Mouse (Mus musculus): ENCODE data around the gene Atn1. TPM values are rescaled to one million over a fixed set of nuclear protein-coding genes. Genes with fewer than 3 reads are reported as not detected.

Atn1 gene
- polyA plus RNA-seq, 1 experiment: 35.7 TPM

GRCm38 (mm10) chr6:124696441-124697150, 59.7 kb downstream of the Atn1 start:
- H3K27ac ChIP-seq (replicated peaks; ENCODE audit: low read depth, low read length): no peak overlapping the region
- peaks cover 22% of the 10 kb centered on the region for H3K4me1 ChIP-seq (ENCODE audit: control insufficient read depth, insufficient read depth, insufficient read length, low read length)
- no peak overlapping the region for H3K4me3 ChIP-seq (ENCODE audit: insufficient read depth, low read depth, low read length)

DNA sequence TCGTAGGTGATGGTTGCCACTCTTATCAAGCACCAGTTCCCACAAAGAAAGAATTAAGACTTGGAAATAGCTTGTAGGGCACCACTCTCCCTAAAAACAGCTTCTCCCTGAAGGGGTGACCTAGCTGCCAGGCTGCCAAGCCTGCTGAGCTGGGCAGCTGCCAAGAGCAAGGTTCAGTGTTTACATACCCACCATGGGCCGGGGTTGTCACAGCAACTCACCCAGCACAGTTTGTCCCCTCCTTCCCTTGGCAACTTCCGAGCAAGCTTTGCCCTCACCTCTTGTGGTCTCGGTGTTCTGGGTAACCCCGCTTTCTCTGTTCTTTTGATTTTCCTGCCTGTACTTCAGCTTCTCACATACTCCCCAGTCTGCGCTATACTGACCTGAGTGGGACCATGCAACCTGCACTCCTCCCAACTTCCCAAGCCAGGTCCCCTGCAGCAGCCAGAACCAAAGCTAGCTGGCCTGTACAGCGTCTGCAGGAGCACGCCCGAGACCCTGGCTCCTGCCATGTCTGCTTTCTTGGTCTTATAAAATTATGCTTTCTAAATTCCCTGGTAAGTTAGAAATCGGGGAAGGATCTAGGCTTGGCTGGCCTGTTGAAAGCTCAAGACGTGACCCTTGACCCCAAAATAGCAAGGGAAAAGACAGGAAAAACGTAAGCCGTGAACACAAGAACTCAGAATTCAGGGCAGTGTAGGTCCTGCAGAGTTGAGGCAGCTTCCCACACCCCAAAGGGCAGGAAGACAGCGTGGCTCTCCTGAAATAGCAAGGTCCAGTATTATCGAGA, 62.0 kb downstream of the Atn1 start:
- H3K27ac ChIP-seq (replicated peaks; ENCODE audit: low read depth, low read length): peak overlapping the region; percentile 67
- H3K4me1 ChIP-seq (ENCODE audit: control insufficient read depth, insufficient read depth, insufficient read length, low read length): peaks cover 22% of the 10 kb centered on the region
- no peak overlapping the region for H3K4me3 ChIP-seq (ENCODE audit: insufficient read depth, low read depth, low read length)

DNA sequence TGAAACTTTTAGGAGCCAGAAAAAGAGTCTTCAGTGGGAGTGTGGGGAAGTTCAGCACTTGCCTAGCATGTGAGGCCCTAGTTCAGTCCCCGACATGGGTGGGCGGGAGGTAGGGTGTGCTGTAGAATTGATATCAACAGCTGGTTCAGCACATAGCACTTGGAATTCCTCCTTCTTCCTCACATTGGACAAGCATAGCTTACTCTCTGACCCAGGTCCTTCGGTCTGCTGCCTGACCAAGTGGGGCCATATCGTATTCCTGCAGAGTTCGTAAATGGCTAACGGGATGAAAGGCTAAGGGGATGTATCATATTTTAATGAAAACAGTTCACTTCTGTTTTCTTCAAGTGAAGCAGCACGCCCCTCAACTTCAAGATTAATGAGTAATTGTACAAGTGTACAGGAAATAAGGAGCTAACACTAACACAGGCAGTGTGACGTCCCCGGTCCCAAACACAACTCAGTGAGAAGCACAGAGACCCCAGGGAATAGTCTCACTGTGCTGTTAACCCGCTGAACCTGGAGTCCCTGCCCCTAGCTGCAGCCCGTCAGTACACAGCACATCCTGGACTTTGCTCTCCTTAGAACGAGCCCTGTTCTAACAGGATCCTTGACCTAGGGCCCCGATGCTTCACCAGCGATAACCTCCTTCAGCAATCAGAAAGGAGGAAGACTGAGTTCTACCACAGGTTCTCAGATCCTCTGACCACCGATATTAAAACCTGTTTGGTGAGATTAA, 62.9 kb downstream of the Atn1 start:
- Histone ChIP-seq H3K27ac (replicated peaks; ENCODE audit: low read depth, low read length) (peak overlapping the region; percentile 67), H3K4me3 (ENCODE audit: insufficient read depth, low read depth, low read length) (no peak overlapping the region), H3K4me1 (ENCODE audit: control insufficient read depth, insufficient read depth, insufficient read length, low read length) (peaks cover 22% of the 10 kb centered on the region)

Other genes with a start within 250 kb of the Atn1 start
- gene C1ra, start 244.1 kb downstream of the Atn1 start, polyA plus RNA-seq (2012; ENCODE audit: insufficient read depth, insufficient read length, missing spikeins): 16.7 and 21.5 TPM in 2 replicates
- gene C1s1, start 214.2 kb downstream of the Atn1 start, polyA plus RNA-seq (2012; ENCODE audit: insufficient read depth, insufficient read length, missing spikeins): 45.8 and 53.2 TPM in 2 replicates
- not detected in 2 replicates for gene C1rb, start 186.2 kb downstream of the Atn1 start, polyA plus RNA-seq (2012; ENCODE audit: insufficient read depth, insufficient read length, missing spikeins)
- gene C1s2, start 120.4 kb downstream of the Atn1 start, polyA plus RNA-seq (2012; ENCODE audit: insufficient read depth, insufficient read length, missing spikeins): not detected in 2 replicates
- gene Lpcat3, start 93.5 kb downstream of the Atn1 start, polyA plus RNA-seq (2012; ENCODE audit: insufficient read depth, insufficient read length, missing spikeins): 43.7 and 58.4 TPM in 2 replicates
- gene Emg1, start 44.3 kb downstream of the Atn1 start, polyA plus RNA-seq (2012; ENCODE audit: insufficient read depth, insufficient read length, missing spikeins): 78.3 and 102 TPM in 2 replicates
- gene Phb2, start 44.2 kb downstream of the Atn1 start, polyA plus RNA-seq (2012; ENCODE audit: insufficient read depth, insufficient read length, missing spikeins): 284 and 381 TPM in 2 replicates
- 13.5 and 14.1 TPM in 2 replicates for gene Ptpn6, start 17.8 kb downstream of the Atn1 start, polyA plus RNA-seq (2012; ENCODE audit: insufficient read depth, insufficient read length, missing spikeins)
- gene Grcc10, start 15.2 kb downstream of the Atn1 start, polyA plus RNA-seq (2012; ENCODE audit: insufficient read depth, insufficient read length, missing spikeins): 301 and 355 TPM in 2 replicates
- not detected in 2 replicates for gene Gm45234, start 503 bp downstream of the Atn1 start, polyA plus RNA-seq (2012; ENCODE audit: insufficient read depth, insufficient read length, missing spikeins)
- 0.63 TPM in 1 of 2 replicates, not detected in the other for gene Eno2, start 13.1 kb upstream of the Atn1 start, polyA plus RNA-seq (2012; ENCODE audit: insufficient read depth, insufficient read length, missing spikeins)
- not detected in 2 replicates for gene Lrrc23, start 23.2 kb upstream of the Atn1 start, polyA plus RNA-seq (2012; ENCODE audit: insufficient read depth, insufficient read length, missing spikeins)
- 5.1 and 7.3 TPM in 2 replicates for gene Spsb2, start 52.1 kb upstream of the Atn1 start, polyA plus RNA-seq (2012; ENCODE audit: insufficient read depth, insufficient read length, missing spikeins)
- gene Tpi1, start 57.8 kb upstream of the Atn1 start, polyA plus RNA-seq (2012; ENCODE audit: insufficient read depth, insufficient read length, missing spikeins): 519 and 573 TPM in 2 replicates
- gene Usp5, start 73.0 kb upstream of the Atn1 start, polyA plus RNA-seq (2012; ENCODE audit: insufficient read depth, insufficient read length, missing spikeins): 35.8 and 39.4 TPM in 2 replicates
- gene Cdca3, start 73.0 kb upstream of the Atn1 start, polyA plus RNA-seq (2012; ENCODE audit: insufficient read depth, insufficient read length, missing spikeins): 2.4 TPM in 1 of 2 replicates, not detected in the other
- not detected in 2 replicates for gene Gnb3, start 83.8 kb upstream of the Atn1 start, polyA plus RNA-seq (2012; ENCODE audit: insufficient read depth, insufficient read length, missing spikeins)
- gene P3h3, start 101.2 kb upstream of the Atn1 start, polyA plus RNA-seq (2012; ENCODE audit: insufficient read depth, insufficient read length, missing spikeins): 2.7 and 3.8 TPM in 2 replicates
- 0.88 TPM in 1 of 2 replicates, not detected in the other for gene Gpr162, start 107.5 kb upstream of the Atn1 start, polyA plus RNA-seq (2012; ENCODE audit: insufficient read depth, insufficient read length, missing spikeins)
- not detected in 2 replicates for gene Cd4, start 131.7 kb upstream of the Atn1 start, polyA plus RNA-seq (2012; ENCODE audit: insufficient read depth, insufficient read length, missing spikeins)
- 12.2 and 15.1 TPM in 2 replicates for gene Lag3, start 155.2 kb upstream of the Atn1 start, polyA plus RNA-seq (2012; ENCODE audit: insufficient read depth, insufficient read length, missing spikeins)
- gene Ptms, start 163.6 kb upstream of the Atn1 start, polyA plus RNA-seq (2012; ENCODE audit: insufficient read depth, insufficient read length, missing spikeins): 949 and 1,236 TPM in 2 replicates
- 238 and 301 TPM in 2 replicates for gene Mlf2, start 174.9 kb upstream of the Atn1 start, polyA plus RNA-seq (2012; ENCODE audit: insufficient read depth, insufficient read length, missing spikeins)
- 74.8 and 85.4 TPM in 2 replicates for gene Cops7a, start 209.0 kb upstream of the Atn1 start, polyA plus RNA-seq (2012; ENCODE audit: insufficient read depth, insufficient read length, missing spikeins)
- gene Pianp, start 240.2 kb upstream of the Atn1 start, polyA plus RNA-seq (2012; ENCODE audit: insufficient read depth, insufficient read length, missing spikeins): 0.54 TPM in 1 of 2 replicates, not detected in the other

Measured in brown adipose tissue, adult 24 weeks (tissue).